Mouse (Mus musculus): ENCODE data around the gene Tmem184a. TPM values are rescaled to one million over a fixed set of nuclear protein-coding genes. Genes with fewer than 3 reads are reported as not detected.

The Tmem184a gene
- polyA plus RNA-seq, 1 experiment from 2014 or later: 1.8 TPM

GRCm38 (mm10) chr5:139809397-139809796 is 10.3 kb downstream of the Tmem184a start:
- Histone ChIP-seq H3K4me3 (no peak overlapping the region), H3K4me1 (replicated peaks) (peaks cover 15% of the 10 kb centered on the region), H3K27me3 (ENCODE audit: insufficient read depth, poor library complexity, severe bottlenecking) (peaks cover 25% of the 10 kb centered on the region), H3K27ac (no peak overlapping the region), H3K9me3 (no peaks in the 10 kb centered on the region), H3K36me3 (no peaks in the 10 kb centered on the region)
- WGBS: 58% methylated on average over 4 of the region's 4 CpGs
- DNase-seq (ENCODE audit: low spot score): no peak

- no peak for DNase-seq (ENCODE audit: low spot score)
Observed at GRCm38 (mm10) chr5:139805924-139806323, 13.8 kb downstream of the Tmem184a start.

GRCm38 (mm10) chr5:139804573-139805111 is 15.1 kb downstream of the Tmem184a start:
- Histone ChIP-seq H3K9me3 (no peaks in the 10 kb centered on the region), H3K36me3 (peaks cover 22% of the 10 kb centered on the region), H3K4me1 (replicated peaks) (peaks cover 17% of the 10 kb centered on the region), H3K27me3 (ENCODE audit: insufficient read depth, poor library complexity, severe bottlenecking) (peaks cover 19% of the 10 kb centered on the region), H3K4me3 (no peak overlapping the region), H3K27ac (peak overlapping the region; percentile 53; the same call in 1 of the 2 replicates)
- no peak for DNase-seq (ENCODE audit: low spot score)
- 93% methylated on average over 11 of the region's 11 CpGs for WGBS

More at GRCm38 (mm10) chr5:139805924-139806323, 13.8 kb downstream of the Tmem184a start:
- H3K9me3 ChIP-seq: no peaks in the 10 kb centered on the region
- peaks cover 6% of the 10 kb centered on the region for H3K27me3 ChIP-seq (ENCODE audit: insufficient read depth, poor library complexity, severe bottlenecking)
- no peak overlapping the region for H3K4me3 ChIP-seq
- peak overlapping the region; percentile 53; the same call in 1 of the 2 replicates for H3K27ac ChIP-seq
- H3K36me3 ChIP-seq: peaks cover 9% of the 10 kb centered on the region
- 92% methylated on average over 8 of the region's 8 CpGs for WGBS
- H3K4me1 ChIP-seq (replicated peaks): peaks cover 15% of the 10 kb centered on the region

GRCm38 (mm10) chr5:139804107-139804551 is 15.6 kb downstream of the Tmem184a start:
- WGBS: 7% methylated on average over 6 of the region's 6 CpGs
- Histone ChIP-seq H3K27ac (peak overlapping the region; percentile 53), H3K9me3 (no peaks in the 10 kb centered on the region), H3K27me3 (ENCODE audit: insufficient read depth, poor library complexity, severe bottlenecking) (peaks cover 24% of the 10 kb centered on the region), H3K4me1 (replicated peaks) (peaks cover 22% of the 10 kb centered on the region), H3K4me3 (no peak overlapping the region), H3K36me3 (peaks cover 27% of the 10 kb centered on the region)
- peak; percentile 34 for DNase-seq (ENCODE audit: low spot score)

- Histone ChIP-seq H3K4me1 (replicated peaks) (peaks cover 26% of the 10 kb centered on the region), H3K36me3 (peaks cover 28% of the 10 kb centered on the region), H3K9me3 (no peaks in the 10 kb centered on the region), H3K27me3 (ENCODE audit: insufficient read depth, poor library complexity, severe bottlenecking) (peaks cover 29% of the 10 kb centered on the region), H3K4me3 (peak overlapping the region; percentile 16; the same call in 1 of the 2 replicates), H3K27ac (peak overlapping the region; percentile 10)
- DNase-seq (ENCODE audit: low spot score): peak; percentile 68
- 13% methylated on average over 12 of the region's 12 CpGs for WGBS
Observed at GRCm38 (mm10) chr5:139803601-139804102, 16.1 kb downstream of the Tmem184a start.

GRCm38 (mm10) chr5:139803165-139803564 is 16.6 kb downstream of the Tmem184a start:
- Histone ChIP-seq H3K27me3 (ENCODE audit: insufficient read depth, poor library complexity, severe bottlenecking) (peaks cover 30% of the 10 kb centered on the region), H3K4me1 (replicated peaks) (peaks cover 31% of the 10 kb centered on the region)

GRCm38 (mm10) chr5:139801880-139802279 is 17.8 kb downstream of the Tmem184a start:
- Histone ChIP-seq H3K9me3 (no peaks in the 10 kb centered on the region), H3K4me3 (no peak overlapping the region), H3K4me1 (replicated peaks) (peaks cover 44% of the 10 kb centered on the region), H3K27me3 (ENCODE audit: insufficient read depth, poor library complexity, severe bottlenecking) (peaks cover 30% of the 10 kb centered on the region), H3K27ac (no peak overlapping the region), H3K36me3 (peaks cover 28% of the 10 kb centered on the region)
- WGBS: 91% methylated on average over 10 of the region's 10 CpGs
- DNase-seq (ENCODE audit: low spot score): no peak

More at GRCm38 (mm10) chr5:139803165-139803564, 16.6 kb downstream of the Tmem184a start:
- H3K4me3 ChIP-seq: no peak overlapping the region
- DNase-seq (ENCODE audit: low spot score): no peak
- H3K27ac ChIP-seq: no peak overlapping the region
- 83% methylated on average over 8 of the region's 8 CpGs for WGBS
- H3K36me3 ChIP-seq: peaks cover 28% of the 10 kb centered on the region
- H3K9me3 ChIP-seq: no peaks in the 10 kb centered on the region

- H3K4me3 ChIP-seq: no peak overlapping the region
- H3K27me3 ChIP-seq (ENCODE audit: insufficient read depth, poor library complexity, severe bottlenecking): peaks cover 32% of the 10 kb centered on the region
- WGBS: 94% methylated on average over 8 of the region's 8 CpGs
- H3K36me3 ChIP-seq: peaks cover 28% of the 10 kb centered on the region
- H3K27ac ChIP-seq: no peak overlapping the region
- H3K9me3 ChIP-seq: no peaks in the 10 kb centered on the region
- H3K4me1 ChIP-seq (replicated peaks): peaks cover 50% of the 10 kb centered on the region
- DNase-seq (ENCODE audit: low spot score): no peak
Observed at GRCm38 (mm10) chr5:139801231-139801630, 18.5 kb downstream of the Tmem184a start.

- H3K36me3 ChIP-seq: peaks cover 28% of the 10 kb centered on the region
- no peak for DNase-seq (ENCODE audit: low spot score)
- peaks cover 63% of the 10 kb centered on the region for H3K4me1 ChIP-seq (replicated peaks)
- H3K9me3 ChIP-seq: no peaks in the 10 kb centered on the region
- H3K27me3 ChIP-seq (ENCODE audit: insufficient read depth, poor library complexity, severe bottlenecking): peaks cover 44% of the 10 kb centered on the region
- H3K4me3 ChIP-seq: no peak overlapping the region
- no peak overlapping the region for H3K27ac ChIP-seq
- WGBS: 90% methylated on average over 33 of the region's 33 CpGs
Observed at GRCm38 (mm10) chr5:139799801-139800590, 19.7 kb downstream of the Tmem184a start.

- 89% methylated on average over 9 of the region's 9 CpGs for WGBS
- peaks cover 67% of the 10 kb centered on the region for H3K4me1 ChIP-seq (replicated peaks)
- H3K9me3 ChIP-seq: no peaks in the 10 kb centered on the region
- no peak for DNase-seq (ENCODE audit: low spot score)
- H3K36me3 ChIP-seq: peaks cover 28% of the 10 kb centered on the region
- peaks cover 54% of the 10 kb centered on the region for H3K27me3 ChIP-seq (ENCODE audit: insufficient read depth, poor library complexity, severe bottlenecking)
- peak overlapping the region; percentile 88; the same call in 1 of the 2 replicates for H3K27ac ChIP-seq
- H3K4me3 ChIP-seq: no peak overlapping the region
Observed at GRCm38 (mm10) chr5:139799041-139799440, 20.7 kb downstream of the Tmem184a start.

GRCm38 (mm10) chr5:139798168-139798900 is 21.4 kb downstream of the Tmem184a start:
- WGBS: 39% methylated on average over 12 of the region's 12 CpGs
- no peak for DNase-seq (ENCODE audit: low spot score)
- Histone ChIP-seq H3K27me3 (ENCODE audit: insufficient read depth, poor library complexity, severe bottlenecking) (peaks cover 60% of the 10 kb centered on the region), H3K36me3 (peaks cover 28% of the 10 kb centered on the region), H3K4me1 (replicated peaks) (peaks cover 67% of the 10 kb centered on the region), H3K27ac (peak overlapping the region; percentile 88), H3K4me3 (peak overlapping the region; percentile 44), H3K9me3 (no peaks in the 10 kb centered on the region)

- WGBS: 21% methylated on average over 11 of the region's 11 CpGs
- Histone ChIP-seq H3K9me3 (no peaks in the 10 kb centered on the region), H3K36me3 (peaks cover 28% of the 10 kb centered on the region), H3K4me1 (replicated peaks) (peaks cover 71% of the 10 kb centered on the region), H3K27ac (peak overlapping the region; percentile 88), H3K4me3 (peak overlapping the region; percentile 44), H3K27me3 (ENCODE audit: insufficient read depth, poor library complexity, severe bottlenecking) (peaks cover 68% of the 10 kb centered on the region)
- DNase-seq (ENCODE audit: low spot score): peak; percentile 89
Observed at GRCm38 (mm10) chr5:139797473-139798167, 22.1 kb downstream of the Tmem184a start.
